Mouse (Mus musculus): ENCODE measurements around the gene Mup13. TPM values are rescaled to one million over a fixed set of nuclear protein-coding genes. Genes with fewer than 3 reads are reported as not detected.

The Mup13 gene
- not detected for total RNA-seq (2023)

GRCm38 (mm10) chr4:61228186-61228585, at the start of gene Mup13:
TSS of gene Mup13 (minus strand) at chr4:61228286.

Other genes with a start within 250 kb of the Mup13 start
- not detected for gene Mup14, start 75.7 kb upstream of the Mup13 start, total RNA-seq (2023)
- not detected for gene Mup15, start 211.5 kb upstream of the Mup13 start, total RNA-seq (2023)

Measured in neutrophil, adult 83 days (primary cell).